Mouse (Mus musculus) common myeloid progenitor, adult 5-6 weeks (primary cell): ENCODE results near the gene Rmnd5b. TPM values are rescaled to one million over a fixed set of nuclear protein-coding genes. Genes with fewer than 3 reads are reported as not detected.

Source experiments
- ATAC-seq: replicated peaks from 2 replicates; pipeline ENCODE4 v1.8.0; 2016; ENCODE audit warnings: low read depth, mild to moderate bottlenecking, moderate TSS enrichment, inconsistent platforms; ENCODE audit not compliant: poor library complexity, severe bottlenecking
- total RNA-seq: library from RNA; stranded (forward); fragments of 200-1000, 187-1606 nt; gene quantifications from 2 replicates; pipeline ENCODE4 v1.2.3, GENCODE M21; 2017

The Rmnd5b gene
- total RNA-seq, 1 experiment from 2014 or later: 15.5 TPM

- ATAC-seq: no peak
Observed at GRCm38 (mm10) chr11:51595459-51596083, 40.1 kb downstream of the Rmnd5b start.

- ATAC-seq: peak; percentile 45
Observed at GRCm38 (mm10) chr11:51594715-51595350, 40.9 kb downstream of the Rmnd5b start.

- no peak for ATAC-seq
Observed at GRCm38 (mm10) chr11:51593849-51594248, 41.8 kb downstream of the Rmnd5b start.

- no peak for ATAC-seq
Observed at GRCm38 (mm10) chr11:51593368-51593767, 42.3 kb downstream of the Rmnd5b start.

- no peak for ATAC-seq
Observed at GRCm38 (mm10) chr11:51591915-51592314, 43.8 kb downstream of the Rmnd5b start.

GRCm38 (mm10) chr11:51591168-51591567, 44.5 kb downstream of the Rmnd5b start:
- ATAC-seq: no peak

GRCm38 (mm10) chr11:51590002-51590401, 45.7 kb downstream of the Rmnd5b start:
- no peak for ATAC-seq

GRCm38 (mm10) chr11:51588833-51589232, 46.9 kb downstream of the Rmnd5b start:
- ATAC-seq: no peak

- no peak for ATAC-seq
Observed at GRCm38 (mm10) chr11:51587059-51587458, 48.6 kb downstream of the Rmnd5b start.

- ATAC-seq: no peak
Observed at GRCm38 (mm10) chr11:51586411-51586810, 49.3 kb downstream of the Rmnd5b start.

- ATAC-seq: no peak
Observed at GRCm38 (mm10) chr11:51585608-51586252, 50.0 kb downstream of the Rmnd5b start.

GRCm38 (mm10) chr11:51584431-51585248, 51.1 kb downstream of the Rmnd5b start, which contains the start of gene Phykpl:
Gene Phykpl (plus strand): TSS chr11:51584757.
- peak; percentile 77 for ATAC-seq

GRCm38 (mm10) chr11:51584057-51584430, 51.7 kb downstream of the Rmnd5b start:
- ATAC-seq: peak; percentile 2

GRCm38 (mm10) chr11:51582713-51583112, 53.0 kb downstream of the Rmnd5b start:
- peak; percentile 37 for ATAC-seq

GRCm38 (mm10) chr11:51579024-51579423, 56.7 kb downstream of the Rmnd5b start:
- no peak for ATAC-seq

GRCm38 (mm10) chr11:51577587-51577986, 58.1 kb downstream of the Rmnd5b start:
- ATAC-seq: peak; percentile 64

GRCm38 (mm10) chr11:51576454-51576853, 59.2 kb downstream of the Rmnd5b start:
- no peak for ATAC-seq
